Mouse (Mus musculus): ENCODE results near the gene Mapk10. TPM values are rescaled to one million over a fixed set of nuclear protein-coding genes. Genes with fewer than 3 reads are reported as not detected.

The Mapk10 gene
- total and polyA plus RNA-seq, 2 experiments from 2014 or later, result 35.8 to 99.8 TPM

- no peak overlapping the region for H3K9ac ChIP-seq (replicated peaks; ENCODE audit: low read length, poor library complexity, severe bottlenecking)
- H3K4me1 ChIP-seq (ENCODE audit: insufficient read depth, low read length), result no peaks in the 10 kb centered on the region
- TF ChIP-seq CTCF (IDR thresholded peaks at IDR 0.05), result no peak
- H3K4me3 ChIP-seq (ENCODE audit: low read depth, low read length), result no peak overlapping the region
- WGBS, result 83% methylated on average over 12 of the region's 12 CpGs
- H3K27ac ChIP-seq (ENCODE audit: low read depth, low read length), result no peak overlapping the region; the same call in 1 of the 2 replicates
- DNase-seq (ENCODE audit: low spot score) (no peak), ATAC-seq (ENCODE audit: low FRiP score) (no peak)
- H3K27me3 ChIP-seq (ENCODE audit: insufficient read depth, low read length), result no peaks in the 10 kb centered on the region
- no peak overlapping the region for H3K4me2 ChIP-seq (ENCODE audit: low read depth, low read length, poor library complexity, severe bottlenecking)
- H3K9me3 ChIP-seq (ENCODE audit: low read length), result no peaks in the 10 kb centered on the region
- H3K36me3 ChIP-seq (ENCODE audit: insufficient read depth, low read length), result no peaks in the 10 kb centered on the region
Measured at GRCm38 (mm10) chr5:102904066-102904465, 307.1 kb downstream of the Mapk10 start.

GRCm38 (mm10) chr5:102903487-102903886 lies 307.6 kb downstream of the Mapk10 start:
- H3K4me2 ChIP-seq (ENCODE audit: low read depth, low read length, poor library complexity, severe bottlenecking), result no peak overlapping the region
- H3K4me3 ChIP-seq (ENCODE audit: low read depth, low read length), result no peak overlapping the region
- no peak overlapping the region for H3K27ac ChIP-seq (ENCODE audit: low read depth, low read length)
- H3K27me3 ChIP-seq (ENCODE audit: insufficient read depth, low read length), result no peaks in the 10 kb centered on the region
- 76% methylated on average over 9 of the region's 9 CpGs for WGBS
- DNase-seq (ENCODE audit: low spot score), result no peak
- no peak for TF ChIP-seq CTCF (IDR thresholded peaks at IDR 0.05)
- H3K4me1 ChIP-seq (ENCODE audit: insufficient read depth, low read length), result no peaks in the 10 kb centered on the region
- H3K9me3 ChIP-seq (ENCODE audit: low read length), result no peaks in the 10 kb centered on the region
- no peaks in the 10 kb centered on the region for H3K36me3 ChIP-seq (ENCODE audit: insufficient read depth, low read length)
- no peak overlapping the region for H3K9ac ChIP-seq (replicated peaks; ENCODE audit: low read length, poor library complexity, severe bottlenecking)
- no peak for ATAC-seq (ENCODE audit: low FRiP score)

- Histone ChIP-seq H3K27ac (ENCODE audit: low read depth, low read length) (no peak overlapping the region), H3K4me1 (ENCODE audit: insufficient read depth, low read length) (no peaks in the 10 kb centered on the region), H3K27me3 (ENCODE audit: insufficient read depth, low read length) (no peaks in the 10 kb centered on the region), H3K4me2 (ENCODE audit: low read depth, low read length, poor library complexity, severe bottlenecking) (no peak overlapping the region), H3K9ac (replicated peaks; ENCODE audit: low read length, poor library complexity, severe bottlenecking) (no peak overlapping the region), H3K36me3 (ENCODE audit: insufficient read depth, low read length) (no peaks in the 10 kb centered on the region), H3K4me3 (ENCODE audit: low read depth, low read length) (no peak overlapping the region), H3K9me3 (ENCODE audit: low read length) (no peaks in the 10 kb centered on the region)
- no peak for ATAC-seq (ENCODE audit: low FRiP score)
- no peak for DNase-seq (ENCODE audit: low spot score)
- no peak for TF ChIP-seq CTCF (IDR thresholded peaks at IDR 0.05)
- 76% methylated on average over 5 of the region's 5 CpGs for WGBS
Measured at GRCm38 (mm10) chr5:102901176-102901575, 310.0 kb downstream of the Mapk10 start.

DNA sequence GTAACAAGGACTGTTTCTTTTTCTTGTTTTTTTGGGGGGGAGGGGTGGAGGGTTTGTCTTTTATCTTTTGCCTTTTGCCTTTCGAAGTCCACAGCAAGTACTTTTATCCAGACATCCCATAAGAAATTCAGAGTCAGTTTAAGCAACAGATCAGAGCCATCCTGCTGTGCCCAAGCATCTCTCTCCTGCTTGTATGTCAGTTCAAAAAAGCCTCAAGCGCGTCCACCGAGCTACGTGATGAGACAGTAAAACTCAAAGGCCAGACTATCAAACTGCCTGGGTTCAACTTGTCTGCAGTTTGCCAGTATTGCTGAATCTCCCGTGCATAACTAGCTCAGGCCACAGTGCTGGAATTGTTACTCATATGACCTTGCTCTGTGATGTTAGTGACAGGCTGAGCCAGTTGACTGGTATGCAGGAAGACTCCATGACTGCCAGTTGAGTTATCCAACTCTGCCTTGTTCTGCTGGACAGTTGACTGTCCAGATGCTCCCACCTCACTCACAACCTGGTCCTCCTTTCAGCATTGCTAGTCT lies 311.4 kb downstream of the Mapk10 start:
- no peaks in the 10 kb centered on the region for H3K4me1 ChIP-seq (ENCODE audit: insufficient read depth, low read length)
- H3K9me3 ChIP-seq (ENCODE audit: low read length), result no peaks in the 10 kb centered on the region
- no peak overlapping the region for H3K4me2 ChIP-seq (ENCODE audit: low read depth, low read length, poor library complexity, severe bottlenecking)
- WGBS, result 39% methylated on average over 6 of the region's 6 CpGs
- H3K27ac ChIP-seq (ENCODE audit: low read depth, low read length), result no peak overlapping the region
- no peak overlapping the region for H3K4me3 ChIP-seq (ENCODE audit: low read depth, low read length)
- no peak overlapping the region for H3K9ac ChIP-seq (replicated peaks; ENCODE audit: low read length, poor library complexity, severe bottlenecking)
- ATAC-seq (ENCODE audit: low FRiP score) (no peak), DNase-seq (ENCODE audit: low spot score) (no peak)
- no peaks in the 10 kb centered on the region for H3K27me3 ChIP-seq (ENCODE audit: insufficient read depth, low read length)
- TF ChIP-seq CTCF (IDR thresholded peaks at IDR 0.05), result no peak
- no peaks in the 10 kb centered on the region for H3K36me3 ChIP-seq (ENCODE audit: insufficient read depth, low read length)

GRCm38 (mm10) chr5:102898301-102898700 lies 312.8 kb downstream of the Mapk10 start:
- no peaks in the 10 kb centered on the region for H3K27me3 ChIP-seq (ENCODE audit: insufficient read depth, low read length)
- WGBS, result 95% methylated on average over 4 of the region's 4 CpGs

DNA sequence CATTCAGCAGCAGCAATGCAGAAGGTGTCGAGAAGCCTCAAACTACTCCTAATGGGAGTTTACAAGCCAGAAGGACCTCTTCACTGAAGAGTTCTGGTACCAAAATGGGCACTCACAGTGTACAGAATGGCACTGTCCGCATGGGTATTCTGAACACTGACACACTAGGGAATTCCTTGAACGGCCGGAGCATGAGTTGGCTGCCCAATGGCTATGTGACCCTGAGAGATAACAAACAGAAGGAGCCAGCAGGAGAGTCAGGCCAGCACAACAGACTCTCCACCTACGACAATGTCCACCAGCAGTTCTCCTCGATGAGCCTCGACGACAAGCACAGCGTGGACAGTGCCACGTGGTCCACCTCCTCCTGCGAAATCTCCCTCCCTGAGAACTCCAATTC lies 318.9 kb downstream of the Mapk10 start:
- Histone ChIP-seq H3K36me3 (ENCODE audit: insufficient read depth, low read length) (0 out of 2 replicates have a peak, but pooled peaks cover 6% of the 10 kb centered on the region), H3K4me3 (ENCODE audit: low read depth, low read length) (no peak overlapping the region), H3K27ac (ENCODE audit: low read depth, low read length) (no peak overlapping the region), H3K4me2 (ENCODE audit: low read depth, low read length, poor library complexity, severe bottlenecking) (no peak overlapping the region), H3K4me1 (ENCODE audit: insufficient read depth, low read length) (no peaks in the 10 kb centered on the region), H3K9me3 (ENCODE audit: low read length) (no peaks in the 10 kb centered on the region), H3K27me3 (ENCODE audit: insufficient read depth, low read length) (no peaks in the 10 kb centered on the region), H3K9ac (replicated peaks; ENCODE audit: low read length, poor library complexity, severe bottlenecking) (no peak overlapping the region)
- no peak for TF ChIP-seq CTCF (IDR thresholded peaks at IDR 0.05)
- 96% methylated on average over 11 of the region's 11 CpGs for WGBS
- ATAC-seq (ENCODE audit: low FRiP score), result no peak
- no peak for DNase-seq (ENCODE audit: low spot score)

More at GRCm38 (mm10) chr5:102898301-102898700, 312.8 kb downstream of the Mapk10 start:
- Histone ChIP-seq H3K9me3 (ENCODE audit: low read length) (no peaks in the 10 kb centered on the region), H3K36me3 (ENCODE audit: insufficient read depth, low read length) (no peaks in the 10 kb centered on the region), H3K27ac (ENCODE audit: low read depth, low read length) (no peak overlapping the region), H3K9ac (replicated peaks; ENCODE audit: low read length, poor library complexity, severe bottlenecking) (no peak overlapping the region), H3K4me2 (ENCODE audit: low read depth, low read length, poor library complexity, severe bottlenecking) (no peak overlapping the region), H3K4me3 (ENCODE audit: low read depth, low read length) (no peak overlapping the region), H3K4me1 (ENCODE audit: insufficient read depth, low read length) (no peaks in the 10 kb centered on the region)
- TF ChIP-seq CTCF (IDR thresholded peaks at IDR 0.05), result no peak
- DNase-seq (ENCODE audit: low spot score), result no peak
- ATAC-seq (ENCODE audit: low FRiP score), result no peak

Measured in midbrain, postnatal 0 days (tissue).